Mouse (Mus musculus) hindbrain, embryonic 15.5 days (tissue): ENCODE measurements around the gene Ptch2. TPM values are rescaled to one million over a fixed set of nuclear protein-coding genes. Genes with fewer than 3 reads are reported as not detected.

ENCODE experiments used
- ATAC-seq: fragments of 200-750 bp; cut with Nextera tagmentation; 2 replicates; pipeline ENCODE4 v1.8.0; 2017; ENCODE audit warnings: low read depth, moderate number of reproducible peaks, moderate TSS enrichment; ENCODE audit not compliant: low FRiP score
- H3K27ac ChIP-seq: fragments of 300-500 bp; sonication (generic); replicated peaks from 2 replicates; pipeline ENCODE4 v1.5.1; 2015; ENCODE audit warnings: mild to moderate bottlenecking, inconsistent platforms
- H3K27me3 ChIP-seq: fragments of 300-500 bp; sonication (generic); 2 replicates; pipeline ENCODE4 v1.6.1; 2015; ENCODE audit warnings: control low read depth, inconsistent platforms
- H3K36me3 ChIP-seq: fragments of 300-500 bp; sonication (generic); 2 replicates; pipeline ENCODE4 v1.6.1; 2015; ENCODE audit warnings: control low read depth, inconsistent platforms
- H3K4me1 ChIP-seq: fragments of 300-500 bp; sonication (generic); replicated peaks from 2 replicates; pipeline ENCODE4 v1.6.1; 2015; ENCODE audit warnings: control low read depth, inconsistent platforms
- H3K4me2 ChIP-seq: fragments of 300-500 bp; sonication (generic); 2 replicates; pipeline ENCODE4 v1.6.1; 2015; ENCODE audit warnings: moderate library complexity, mild to moderate bottlenecking, inconsistent platforms
- H3K4me3 ChIP-seq: fragments of 300-500 bp; sonication (generic); 2 replicates; pipeline ENCODE4 v1.5.1; 2015; ENCODE audit warnings: mild to moderate bottlenecking, inconsistent platforms
- H3K9ac ChIP-seq: fragments of 300-500 bp; sonication (generic); 2 replicates; pipeline ENCODE4 v1.6.1; 2015; ENCODE audit warnings: inconsistent platforms
- H3K9me3 ChIP-seq: fragments of 300-500 bp; sonication (generic); 2 replicates; pipeline ENCODE4 v1.6.1; 2016; ENCODE audit warnings: control low read depth, inconsistent platforms
- WGBS: fragments of 180-500 bp; shearing (Covaris S2); methylation state at CpG from one replicate; pipeline ENCODE4 v1.1.7; 2015; 5-methylcytosine and 5-hydroxymethylcytosine counted together
- polyA plus RNA-seq: library from polyadenylated mRNA; unstranded; fragments of >200 nt; fragmentation: Nextera tagmentation; extraction: Ambion mirVana; gene quantifications from 2 replicates; pipeline ENCODE4 v1.2.1, GENCODE M21; 2015

Ptch2 gene
- polyA plus RNA-seq, 1 experiment from 2014 or later: 8.0 TPM

DNA sequence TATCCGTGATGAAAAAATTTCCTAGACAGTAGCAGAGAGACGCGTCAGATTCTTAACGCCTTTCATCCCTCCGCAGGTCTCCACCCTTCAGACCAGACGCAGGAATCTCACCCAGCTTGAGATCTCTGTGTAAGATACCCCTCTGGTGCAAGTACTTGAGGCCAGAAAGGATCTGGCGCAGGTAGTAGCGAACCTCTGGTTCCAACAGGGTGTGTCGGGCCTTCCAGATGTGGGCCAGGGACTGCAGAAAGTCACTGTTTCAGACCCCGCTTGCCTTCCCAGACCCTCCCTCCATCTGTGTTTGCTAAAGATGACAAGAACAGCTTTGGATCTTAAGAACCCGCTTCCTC lies 36.9 kb downstream of the Ptch2 start:
- Histone ChIP-seq H3K36me3 (peaks cover 26% of the 10 kb centered on the region), H3K9ac (peak overlapping the region; percentile 81), H3K27ac (peak overlapping the region; percentile 84), H3K4me1 (peaks cover 36% of the 10 kb centered on the region), H3K4me3 (peak overlapping the region; percentile 91), H3K27me3 (no peaks in the 10 kb centered on the region), H3K9me3 (no peaks in the 10 kb centered on the region), H3K4me2 (peak overlapping the region; percentile 81)
- 6% methylated on average over 11 of the region's 11 CpGs for WGBS
- no peak for ATAC-seq

DNA sequence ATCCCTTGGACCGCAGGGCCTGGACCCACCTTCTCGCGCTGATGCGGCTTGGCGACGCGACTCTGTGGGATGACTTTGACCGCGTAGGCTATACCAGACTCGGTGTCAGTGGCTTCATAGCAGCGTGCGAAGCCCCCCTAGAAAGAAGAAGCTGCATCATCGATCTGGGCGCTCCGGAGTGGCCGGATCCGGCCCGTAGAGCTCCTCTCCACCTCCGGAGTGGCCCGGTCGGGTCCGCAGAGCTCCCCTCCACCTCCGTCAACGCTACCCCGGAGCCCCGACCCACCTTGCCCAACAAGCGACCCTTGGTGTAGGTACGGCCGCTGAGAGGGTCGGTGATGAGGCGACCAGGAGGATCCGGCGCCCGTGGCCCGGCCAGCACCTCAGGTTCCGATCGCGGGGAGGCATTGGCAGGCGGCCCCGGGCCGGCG lies 37.5 kb downstream of the Ptch2 start:
- H3K9ac ChIP-seq: peak overlapping the region; percentile 81
- H3K4me2 ChIP-seq: peak overlapping the region; percentile 81
- peak overlapping the region; percentile 91 for H3K4me3 ChIP-seq
- no peaks in the 10 kb centered on the region for H3K27me3 ChIP-seq
- H3K9me3 ChIP-seq: no peaks in the 10 kb centered on the region
- peak overlapping the region; percentile 84 for H3K27ac ChIP-seq
- peaks cover 36% of the 10 kb centered on the region for H3K4me1 ChIP-seq
- H3K36me3 ChIP-seq: peaks cover 20% of the 10 kb centered on the region
- 0% methylated on average over 42 of the region's 42 CpGs for WGBS
- peak; percentile 54 for ATAC-seq

DNA sequence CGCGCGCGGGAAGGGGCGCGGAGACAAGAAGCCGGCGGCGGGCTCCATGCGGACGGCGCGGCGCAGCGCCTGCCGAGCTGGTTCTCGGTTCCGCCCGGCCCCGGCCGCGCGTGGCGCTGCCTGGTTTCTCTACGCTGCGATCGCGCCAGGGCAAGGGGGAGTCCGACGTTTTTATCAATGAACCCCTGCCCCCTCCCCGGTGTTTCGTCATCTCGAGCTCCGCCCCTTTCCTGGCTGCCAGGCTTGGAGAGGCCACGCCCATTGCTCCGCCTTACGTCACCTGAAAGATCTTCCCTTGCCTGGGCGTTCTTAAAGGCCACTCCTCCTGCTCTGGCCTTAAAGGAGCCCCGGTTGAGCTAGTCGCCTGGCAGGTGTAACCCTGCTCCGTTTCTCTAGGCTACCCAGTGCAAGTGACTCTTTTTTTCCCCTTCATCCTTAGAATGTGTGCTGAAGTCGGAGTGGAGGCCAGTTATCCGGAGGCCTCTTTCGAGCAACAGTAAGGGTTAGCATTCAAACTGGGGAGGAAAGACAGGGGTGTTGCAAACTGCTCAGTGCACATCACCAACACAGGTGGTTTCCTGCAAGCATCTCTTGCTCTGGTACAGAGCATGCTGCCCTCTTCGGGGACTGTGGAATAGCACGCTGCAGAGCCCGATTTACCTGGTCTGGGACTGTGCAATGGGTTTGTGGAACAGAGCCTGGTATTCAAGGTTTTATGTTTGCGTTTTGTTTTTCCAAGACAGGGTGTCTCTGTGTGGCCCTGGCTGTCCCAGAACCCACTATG lies 38.1 kb downstream of the Ptch2 start, which contains the start of gene Plk3:
Gene Plk3, minus strand, starts transcription at position 147 of the 784 bp plus-strand sequence.
- H3K4me1 ChIP-seq: peaks cover 36% of the 10 kb centered on the region
- no peaks in the 10 kb centered on the region for H3K9me3 ChIP-seq
- peak within 1 kb of the TSS; percentile 81 for H3K4me2 ChIP-seq
- peak within 1 kb of the TSS; percentile 91 for H3K4me3 ChIP-seq
- peaks cover 13% of the 10 kb centered on the region; the same call in 1 of the 2 replicates for H3K36me3 ChIP-seq
- peak within 1 kb of the TSS; percentile 84 for H3K27ac ChIP-seq
- WGBS: 3% methylated on average over 30 of the region's 48 CpGs
- ATAC-seq: peak; percentile 93
- no peaks in the 10 kb centered on the region for H3K27me3 ChIP-seq
- H3K9ac ChIP-seq: peak within 1 kb of the TSS; percentile 81

DNA sequence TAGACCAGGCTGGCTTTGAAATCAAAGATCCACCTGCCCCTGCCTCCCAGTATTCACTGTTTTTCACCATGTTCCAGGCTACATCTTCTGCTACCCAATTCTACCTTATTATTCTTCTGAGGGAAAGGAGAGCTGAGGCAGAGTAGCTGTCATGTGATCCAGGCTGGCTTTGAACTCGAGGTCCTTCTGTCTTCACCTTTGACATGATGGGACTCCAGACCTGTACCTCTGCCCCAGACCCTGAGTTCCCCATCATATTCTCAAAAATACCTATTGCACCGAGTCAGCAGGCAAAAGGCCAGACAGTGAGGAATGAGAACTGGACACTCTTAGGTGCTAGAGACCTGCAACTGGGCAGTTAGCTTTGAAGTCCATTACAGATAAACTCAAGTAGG lies 38.7 kb downstream of the Ptch2 start:
- H3K27me3 ChIP-seq: no peaks in the 10 kb centered on the region
- H3K4me2 ChIP-seq: peak overlapping the region; percentile 81
- peaks cover 36% of the 10 kb centered on the region for H3K4me1 ChIP-seq
- no peak overlapping the region for H3K4me3 ChIP-seq
- no peak for ATAC-seq
- peak overlapping the region; percentile 65 for H3K27ac ChIP-seq
- no peak overlapping the region for H3K9ac ChIP-seq
- peaks cover 11% of the 10 kb centered on the region; the same call in 1 of the 2 replicates for H3K36me3 ChIP-seq
- H3K9me3 ChIP-seq: no peaks in the 10 kb centered on the region
- WGBS: 47% methylated on average over 2 of the region's 2 CpGs

DNA sequence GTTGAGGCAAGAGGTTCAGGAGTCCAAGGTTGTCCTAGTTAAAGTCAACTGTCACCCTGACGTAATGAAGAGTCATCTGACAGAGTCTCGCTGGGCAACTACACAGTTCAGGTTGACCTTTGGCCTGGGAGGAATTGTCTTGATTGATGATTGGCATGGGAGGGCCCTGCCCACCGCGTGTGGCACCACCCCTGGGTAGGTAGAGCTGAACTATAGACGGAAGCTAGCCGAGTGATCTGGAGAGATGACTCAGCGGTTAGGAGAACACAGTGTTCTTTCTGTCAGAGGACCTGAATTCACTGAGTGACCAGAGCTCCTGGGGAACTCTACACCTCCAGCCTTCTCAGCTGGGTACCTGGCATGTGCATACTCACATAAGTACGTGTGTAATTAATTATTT lies 40.2 kb downstream of the Ptch2 start:
- 0 out of 2 replicates have a peak, but pooled peaks cover under 1% of the 10 kb centered on the region for H3K36me3 ChIP-seq
- no peak overlapping the region for H3K4me2 ChIP-seq
- no peak overlapping the region for H3K9ac ChIP-seq
- H3K9me3 ChIP-seq: no peaks in the 10 kb centered on the region
- H3K4me3 ChIP-seq: no peak overlapping the region
- no peak overlapping the region for H3K27ac ChIP-seq
- H3K27me3 ChIP-seq: no peaks in the 10 kb centered on the region
- ATAC-seq: no peak
- WGBS: 21% methylated on average over 8 of the region's 8 CpGs
- H3K4me1 ChIP-seq: peaks cover 30% of the 10 kb centered on the region

DNA sequence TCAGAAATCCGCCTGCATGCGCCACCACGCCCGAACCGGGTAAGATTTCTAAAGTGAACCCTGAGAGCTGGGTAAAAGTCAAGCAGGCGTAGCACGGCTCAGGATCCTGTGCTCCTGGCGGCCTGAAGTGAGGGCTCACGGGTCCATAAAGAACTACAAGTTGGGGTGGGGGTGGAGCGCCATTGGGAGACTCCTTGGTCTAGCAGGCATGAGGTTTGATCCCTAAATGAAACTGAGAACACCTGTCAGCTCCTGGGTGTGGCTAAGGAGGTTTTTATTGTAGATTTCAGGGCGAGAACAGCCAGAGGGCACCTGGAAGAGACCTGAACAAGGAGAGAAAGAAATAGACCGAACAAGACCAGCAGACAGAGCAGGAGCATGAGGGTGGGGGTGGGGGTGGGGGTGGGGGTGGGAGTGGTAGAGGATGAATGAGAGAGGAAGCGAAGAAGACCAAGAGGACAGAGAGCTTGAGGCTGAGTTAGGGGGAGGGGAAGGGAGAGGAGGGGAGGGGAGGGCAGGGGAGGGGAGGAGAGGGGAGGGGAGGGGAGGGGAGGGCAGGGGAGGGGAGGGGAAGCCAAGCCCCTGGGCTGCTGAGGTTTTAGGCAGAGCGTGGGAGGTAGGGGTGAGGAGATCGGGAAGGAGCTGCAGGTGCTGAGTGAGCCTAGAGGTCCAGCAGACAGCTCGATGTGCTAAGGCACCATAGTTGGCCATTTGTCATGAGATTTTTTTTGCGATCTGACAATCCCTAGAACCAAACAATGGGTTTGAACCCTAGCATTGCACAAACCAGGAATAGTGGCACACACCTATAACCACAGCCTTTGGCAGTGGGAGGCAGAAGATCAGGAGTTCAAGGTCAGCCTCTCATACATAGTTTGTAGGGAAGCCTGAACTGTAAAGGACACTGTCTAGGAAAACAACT lies 42.7 kb downstream of the Ptch2 start:
- no peak overlapping the region for H3K4me2 ChIP-seq
- H3K9me3 ChIP-seq: no peaks in the 10 kb centered on the region
- no peak overlapping the region for H3K9ac ChIP-seq
- no peaks in the 10 kb centered on the region for H3K27me3 ChIP-seq
- no peak overlapping the region for H3K4me3 ChIP-seq
- peaks cover 7% of the 10 kb centered on the region for H3K4me1 ChIP-seq
- H3K27ac ChIP-seq: no peak overlapping the region
- no peaks in the 10 kb centered on the region for H3K36me3 ChIP-seq
- 74% methylated on average over 16 of the region's 17 CpGs for WGBS
- no peak for ATAC-seq

DNA sequence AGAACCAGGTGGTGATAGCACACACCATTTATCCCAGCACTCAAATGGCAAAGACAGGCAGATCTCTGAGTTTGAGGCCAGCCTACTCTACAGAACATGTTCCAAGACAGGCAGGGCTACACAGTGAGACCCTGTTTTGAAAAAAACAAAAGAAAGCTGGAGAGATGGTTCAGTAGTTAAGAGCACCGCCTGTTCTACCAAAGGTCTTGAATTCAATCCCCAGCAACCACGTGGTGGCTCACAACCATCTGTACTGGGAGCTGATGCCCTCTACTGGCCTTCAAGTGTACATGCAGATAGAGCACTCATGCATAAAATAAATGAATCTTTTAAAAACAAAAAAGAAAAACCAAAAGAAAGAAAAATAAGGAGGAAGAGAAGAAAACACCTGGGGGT lies 43.3 kb downstream of the Ptch2 start:
- WGBS: 3% methylated on average over 2 of the region's 2 CpGs
- no peak overlapping the region for H3K4me2 ChIP-seq

DNA sequence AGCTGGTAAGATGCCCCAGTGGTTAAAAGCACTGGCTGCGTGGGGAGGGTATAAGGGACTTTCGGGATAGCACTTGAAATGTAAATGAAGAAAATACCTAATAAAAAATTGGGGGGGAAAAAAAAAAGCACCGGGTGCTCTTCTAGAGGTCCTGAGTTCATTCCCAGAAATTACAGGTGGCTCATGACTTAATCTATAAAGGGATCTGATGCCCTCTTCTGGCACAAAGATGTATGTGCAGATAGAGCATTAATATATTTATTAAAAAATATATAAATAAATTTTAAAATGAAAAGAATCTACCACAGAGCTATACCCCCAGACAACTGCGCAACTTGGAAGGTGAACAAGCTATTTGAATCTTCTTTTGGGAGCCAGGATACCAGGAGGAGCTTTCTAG lies 44.7 kb downstream of the Ptch2 start:
- no peak overlapping the region for H3K9ac ChIP-seq
- no peaks in the 10 kb centered on the region for H3K4me1 ChIP-seq
- 35% methylated on average over 4 of the region's 4 CpGs for WGBS
- H3K4me3 ChIP-seq: no peak overlapping the region
- H3K27me3 ChIP-seq: no peaks in the 10 kb centered on the region
- H3K27ac ChIP-seq: no peak overlapping the region
- ATAC-seq: no peak
- H3K4me2 ChIP-seq: no peak overlapping the region
- no peaks in the 10 kb centered on the region for H3K36me3 ChIP-seq
- no peaks in the 10 kb centered on the region for H3K9me3 ChIP-seq

More for the DNA sequence above, 43.3 kb downstream of the Ptch2 start:
- Histone ChIP-seq H3K9ac (no peak overlapping the region), H3K4me3 (no peak overlapping the region), H3K27ac (no peak overlapping the region), H3K36me3 (no peaks in the 10 kb centered on the region), H3K27me3 (no peaks in the 10 kb centered on the region), H3K9me3 (no peaks in the 10 kb centered on the region), H3K4me1 (peaks cover 5% of the 10 kb centered on the region)
- no peak for ATAC-seq

DNA sequence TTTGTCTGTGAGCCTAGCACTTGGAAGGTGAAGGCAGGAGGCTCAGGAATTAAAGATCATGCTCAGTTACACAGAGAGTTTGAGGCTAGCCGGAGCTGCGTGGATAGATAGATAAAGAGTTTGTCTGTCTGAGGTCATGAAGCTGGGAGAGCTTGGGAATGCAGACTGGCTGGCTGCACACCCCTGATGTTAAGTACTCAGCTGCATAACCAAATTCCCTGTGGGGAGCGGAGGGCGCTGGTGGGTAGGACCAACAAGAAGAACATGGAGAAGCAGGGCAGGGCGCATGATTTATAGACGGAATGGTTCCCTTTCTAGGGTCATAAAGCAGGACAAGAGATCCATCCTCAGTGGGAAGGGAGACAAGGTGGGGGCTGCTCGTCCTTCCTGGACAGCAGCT lies 47.1 kb downstream of the Ptch2 start:
- WGBS: 77% methylated on average over 7 of the region's 7 CpGs
- Histone ChIP-seq H3K27ac (no peak overlapping the region), H3K4me1 (no peaks in the 10 kb centered on the region), H3K4me2 (no peak overlapping the region), H3K27me3 (no peaks in the 10 kb centered on the region), H3K4me3 (no peak overlapping the region), H3K9ac (no peak overlapping the region), H3K36me3 (no peaks in the 10 kb centered on the region), H3K9me3 (no peaks in the 10 kb centered on the region)
- no peak for ATAC-seq

DNA sequence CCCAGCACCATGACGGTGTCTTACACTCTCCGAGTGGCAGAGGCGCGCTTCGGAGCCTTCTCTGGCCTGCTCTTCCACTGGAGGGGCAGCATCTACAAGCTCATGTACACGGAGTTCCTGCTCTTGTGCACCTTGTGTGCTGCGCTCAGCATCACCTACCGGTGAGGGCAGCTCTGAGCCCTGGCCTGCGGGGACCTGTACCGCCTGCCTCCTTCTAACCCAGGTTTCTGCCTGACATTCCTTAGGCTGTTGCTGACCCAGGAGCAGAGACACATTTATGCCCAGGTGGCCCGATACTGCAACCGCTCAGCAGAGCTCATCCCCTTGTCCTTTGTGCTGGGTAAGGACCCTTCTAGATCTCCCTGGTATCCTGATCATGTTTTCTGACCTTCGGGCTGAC lies 49.4 kb downstream of the Ptch2 start:
- no peak for ATAC-seq
- Histone ChIP-seq H3K4me3 (no peak overlapping the region), H3K9ac (no peak overlapping the region), H3K27me3 (no peaks in the 10 kb centered on the region), H3K9me3 (no peaks in the 10 kb centered on the region), H3K27ac (no peak overlapping the region), H3K4me2 (no peak overlapping the region), H3K36me3 (peaks cover 8% of the 10 kb centered on the region), H3K4me1 (no peaks in the 10 kb centered on the region)
- WGBS: 93% methylated on average over 13 of the region's 13 CpGs

DNA sequence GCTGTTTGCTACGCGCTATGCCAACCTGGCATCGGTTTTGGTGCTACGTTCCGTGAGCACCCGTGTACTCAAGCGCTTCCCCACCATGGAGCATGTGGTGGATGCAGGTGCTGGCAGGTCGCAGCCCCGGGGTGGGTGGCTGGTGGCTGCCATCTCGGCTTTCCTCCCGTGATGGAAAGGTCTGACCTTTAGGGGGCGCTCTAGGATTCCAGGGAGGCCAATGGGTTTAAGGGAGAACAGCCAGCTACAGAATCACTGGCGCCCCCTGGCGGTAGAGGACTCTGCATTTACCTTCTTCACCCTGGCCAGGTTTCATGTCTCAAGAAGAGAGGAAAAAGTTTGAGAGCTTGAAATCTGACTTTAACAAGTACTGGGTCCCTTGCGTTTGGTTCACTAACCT lies 50.3 kb downstream of the Ptch2 start:
- Histone ChIP-seq H3K4me1 (no peaks in the 10 kb centered on the region), H3K9ac (no peak overlapping the region), H3K36me3 (peaks cover 17% of the 10 kb centered on the region), H3K9me3 (no peaks in the 10 kb centered on the region), H3K4me2 (no peak overlapping the region), H3K27me3 (no peaks in the 10 kb centered on the region), H3K4me3 (no peak overlapping the region), H3K27ac (no peak overlapping the region)
- WGBS: 31% methylated on average over 15 of the region's 15 CpGs
- no peak for ATAC-seq
